Comparison of ENCODE assay signal across 19 mouse cellular contexts in the genomic region with DNA sequence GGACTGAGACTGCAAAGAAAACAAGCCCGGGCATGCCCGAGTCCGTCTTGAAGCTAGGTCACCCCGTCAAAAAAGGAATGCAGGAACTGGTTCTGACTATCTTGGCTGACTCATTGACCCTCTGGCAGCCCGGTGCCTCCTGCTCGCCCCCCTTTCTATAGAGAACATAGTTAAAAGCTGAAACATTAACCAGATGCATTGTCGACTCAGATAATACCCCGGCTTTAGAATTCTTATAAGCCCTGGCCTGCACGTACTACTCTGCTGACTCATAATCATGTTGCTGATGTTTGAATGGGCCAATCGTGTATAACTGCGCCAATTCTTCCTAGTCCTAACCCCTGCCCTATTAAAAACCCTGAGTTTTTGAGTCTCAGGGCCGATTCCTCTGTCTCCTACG. TPM values are rescaled to one million over a fixed set of nuclear protein-coding genes. Genes with fewer than 3 reads are reported as not detected.
A peak's percentile ranks its signal among the peaks of the same experiment; 100 is the strongest.
DNase-seq lines count a peak whose midpoint lies in the region; ATAC-seq and TF ChIP-seq lines count a peak whose summit lies in the region.
"Not testable (repeated sequence)": the region's sequence is repeated elsewhere in the genome, so short reads cannot be mapped to it uniquely, and the experiment has no call there.
"Had no signal": no experiment of that assay in that cellular context is flagged by ENCODE, and none has a peak within 500 bp of the region (broad histone marks: within the 10 kb centered on the region; RNA-seq: fewer than 3 reads in every experiment).

No protein-coding gene starts in this region.

- not testable (repeated sequence) for H3K4me3 ChIP-seq in heart, embryonic 10.5 days; heart, embryonic 14.5 days (ENCODE audit: control insufficient read depth in 1 of 2, insufficient read depth in 1 of 2, low read depth in 1 of 2, low read length in 2 of 2); intestine, postnatal 0 days (ENCODE audit: low read depth, low read length); stomach, embryonic 14.5 days (ENCODE audit: low read depth, low read length)

- 44% methylated on average over 13 of the region's 13 CpGs for WGBS in heart, embryonic 10.5 days
- WGBS in heart, embryonic 14.5 days = 13% methylated on average over 13 of the region's 13 CpGs
- 43% methylated on average over 13 of the region's 13 CpGs for WGBS in intestine, postnatal 0 days
- 57% methylated on average over 13 of the region's 13 CpGs for WGBS in stomach, embryonic 14.5 days

- not testable (repeated sequence) for H3K27me3 ChIP-seq in heart, embryonic 10.5 days (ENCODE audit: insufficient read depth, poor library complexity, severe bottlenecking); heart, embryonic 14.5 days (ENCODE audit: control insufficient read depth, insufficient read depth, low read length); intestine, postnatal 0 days (replicated peaks; ENCODE audit: control insufficient read depth, insufficient read depth, low read length); stomach, embryonic 14.5 days (ENCODE audit: control insufficient read depth, insufficient read depth, low read length)

- peak overlapping the region; percentile 13; the same call in 1 of the 2 replicates for H3K27ac ChIP-seq in heart, embryonic 10.5 days
- peak overlapping the region; percentile 78 to 83 for H3K27ac ChIP-seq in heart, embryonic 14.5 days (replicated peaks in 1 of 2; ENCODE audit: control insufficient read depth in 1 of 2, insufficient read depth in 1 of 2, low read depth in 2 of 2, low read length in 2 of 2)
- H3K27ac ChIP-seq in intestine, postnatal 0 days (ENCODE audit: low read depth, low read length) = not testable (repeated sequence)
- peak overlapping the region; percentile 75 for H3K27ac ChIP-seq in stomach, embryonic 14.5 days (ENCODE audit: low read length)

- H3K4me2 ChIP-seq in heart, embryonic 14.5 days (ENCODE audit: low read length) = peak overlapping the region; percentile 38; the same call in 1 of the 2 replicates
- not testable (repeated sequence) for H3K4me2 ChIP-seq in intestine, postnatal 0 days (replicated peaks; ENCODE audit: low read depth); stomach, embryonic 14.5 days (replicated peaks; ENCODE audit: low read depth, low read length)

- DNase-seq in 3T3-L1 (ENCODE audit: low read depth, low spot score) (peak; percentile 32), MN1 (ENCODE audit: low spot score) (peak; percentile 17)
- DNase-seq in heart, embryonic 10.5 days (ENCODE audit: low spot score) = not testable (repeated sequence)
- peak; percentile 15 to 19 for DNase-seq in heart, postnatal 10 days
- peak; percentile 28 to 64 for DNase-seq in urinary bladder, adult 18-20 months (ENCODE audit: low spot score in 2 of 2)

- ATAC-seq in heart, embryonic 14.5 days (ENCODE audit: insufficient number of reproducible peaks, insufficient read depth, low FRiP score, low read depth) = 0 out of 2 replicates have a peak, but pooled peaks have one; percentile 61
- ATAC-seq in intestine, postnatal 0 days = peak; percentile 51; the same call in 1 of the 2 replicates
- ATAC-seq in stomach, embryonic 14.5 days (ENCODE audit: insufficient number of reproducible peaks, insufficient read depth, low FRiP score, low read depth) = peak; percentile 80

- 0 out of 2 replicates have a peak overlapping the region, but pooled peaks have one; percentile 52 for H3K9ac ChIP-seq in heart, embryonic 14.5 days (ENCODE audit: low read length)
- not testable (repeated sequence) for H3K9ac ChIP-seq in intestine, postnatal 0 days (ENCODE audit: low read depth, low read length); stomach, embryonic 14.5 days (replicated peaks; ENCODE audit: low read depth, low read length)

- intact Hi-C loops in heart, postnatal 10 days (cut with DNase I) = not testable (repeated sequence)

- not testable (repeated sequence) for H3K36me3 ChIP-seq in heart, embryonic 10.5 days; heart, embryonic 14.5 days (ENCODE audit: control insufficient read depth, insufficient read depth, low read length); intestine, postnatal 0 days (ENCODE audit: control insufficient read depth, insufficient read depth); stomach, embryonic 14.5 days (ENCODE audit: control insufficient read depth, insufficient read depth, low read length)

- H3K4me1 ChIP-seq in heart, embryonic 10.5 days; heart, embryonic 14.5 days (ENCODE audit: control insufficient read depth in 2 of 2, insufficient read depth in 2 of 2, low read length in 2 of 2); intestine, postnatal 0 days (replicated peaks; ENCODE audit: control insufficient read depth, insufficient read depth, low read length); stomach, embryonic 14.5 days (ENCODE audit: control insufficient read depth, insufficient read depth, low read length): not testable (repeated sequence)

- not testable (repeated sequence) for H3K9me3 ChIP-seq in heart, embryonic 10.5 days; heart, embryonic 14.5 days (ENCODE audit: control insufficient read depth, low read length); intestine, postnatal 0 days (ENCODE audit: control insufficient read depth); stomach, embryonic 14.5 days (ENCODE audit: control insufficient read depth, low read depth, low read length)

- not testable (repeated sequence) for TF ChIP-seq CTCF in intestine, postnatal 0 days (IDR thresholded peaks at IDR 0.05; ENCODE audit: low read depth)

RNA-seq across cellular contexts. Expression of a gene that starts 50.2 kb away (rescaled TPM):
- polyA plus RNA-seq in heart, embryonic 10.5 days (2016; fragmentation: Nextera tagmentation; extraction: Ambion mirVana) = 0.06 and 2.2 TPM in 2 replicates
- polyA plus RNA-seq in heart, embryonic 14.5 days (2014; fragmentation: Nextera tagmentation; extraction: Ambion mirVana) = not detected in 2 replicates
- total RNA-seq in heart, postnatal 10 days (2021) = not detected
- polyA plus RNA-seq in intestine, postnatal 0 days (2015; fragmentation: Nextera tagmentation; extraction: Ambion mirVana) = 57.5 and 69.4 TPM in 2 replicates
- 69.1 and 76.8 TPM in 2 replicates for polyA plus RNA-seq in stomach, embryonic 14.5 days (2014; fragmentation: Nextera tagmentation; extraction: Ambion mirVana)
- total RNA-seq: adrenal gland, postnatal 25 days; CH12.LX; heart, adult 2 months; heart, postnatal 25 days had no signal
- polyA plus RNA-seq: adrenal gland, adult 2 months; forebrain, embryonic 12.5 days; forebrain, embryonic 16.5 days; frontal cortex, adult 2 months; G1E; hindbrain, embryonic 11.5 days; hindbrain, embryonic 15.5 days had no signal

RNA-seq across cellular contexts. Expression of a gene that starts 52.5 kb away (rescaled TPM):
- 23.9 and 34.1 TPM in 2 replicates for polyA plus RNA-seq in heart, embryonic 10.5 days (2016; fragmentation: Nextera tagmentation; extraction: Ambion mirVana)
- polyA plus RNA-seq in heart, embryonic 14.5 days (2014; fragmentation: Nextera tagmentation; extraction: Ambion mirVana) = 29.7 and 31.5 TPM in 2 replicates
- total RNA-seq in heart, postnatal 10 days (2021) = 10 to 100 TPM; 40.0 to 44.5 TPM
- 21.2 and 22.9 TPM in 2 replicates for polyA plus RNA-seq in intestine, postnatal 0 days (2015; fragmentation: Nextera tagmentation; extraction: Ambion mirVana)
- polyA plus RNA-seq in stomach, embryonic 14.5 days (2014; fragmentation: Nextera tagmentation; extraction: Ambion mirVana) = 50.6 and 53.4 TPM in 2 replicates

Comparison
In these comparisons a context has a peak if more than half of its experiments do, and no peak if none do; other contexts are left out.
1. RNA of a gene that starts 50.2 kb away (polyA plus RNA-seq): 69.1 to 76.8 TPM in stomach, embryonic 14.5 days and 57.5 to 69.4 TPM in intestine, postnatal 0 days; 0.06 to 2.2 TPM in heart, embryonic 10.5 days and not detected in heart, embryonic 14.5 days; every median in the first group is over 10 times any median in the second.
2. Peak in every context shown above with its lines, with median percentiles within 50 percentile points of each other: ATAC-seq.